In genomic region chr13:103018481-103018880, GRCm38 (mm10) we compare ENCODE assay signal across 25 mouse cellular contexts.
DNase-seq lines count a peak whose midpoint lies in the region; ATAC-seq and TF ChIP-seq lines count a peak whose summit lies in the region.
"Had no signal": no experiment of that assay in that cellular context is flagged by ENCODE, and none has a peak within 500 bp of the region (broad histone marks: within the 10 kb centered on the region; RNA-seq: fewer than 3 reads in every experiment).

No protein-coding gene starts in this region.

- WGBS in kidney, embryonic 14.5 days = 51% methylated on average over 6 of the region's 6 CpGs
- WGBS in kidney, embryonic 16.5 days = 47% methylated on average over 6 of the region's 6 CpGs
- WGBS in lung, postnatal 0 days = 52% methylated on average over 6 of the region's 6 CpGs

- TF ChIP-seq EP300 in lung, postnatal 0 days (IDR thresholded peaks at IDR 0.05) = 0 out of 2 replicates have a peak, but pooled peaks have one; percentile 13

- 0 out of 2 replicates have a peak overlapping the region, but pooled peaks have one; percentile 17 for H3K27ac ChIP-seq in kidney, embryonic 14.5 days (ENCODE audit: low read depth, low read length)
- peak overlapping the region; percentile 58; the same call in 1 of the 2 replicates for H3K27ac ChIP-seq in kidney, embryonic 16.5 days (ENCODE audit: low read length)
- peak overlapping the region; percentile 18; the same call in 1 of the 2 replicates for H3K27ac ChIP-seq in layer of hippocampus, adult 2 months
- no peak overlapping the region for H3K27ac ChIP-seq in lung, postnatal 0 days (ENCODE audit: low read length)
- H3K27ac ChIP-seq: embryonic facial prominence, embryonic 10.5 days; embryonic facial prominence, embryonic 12.5 days; forebrain, embryonic 13.5 days had no signal

- no peaks in the 10 kb centered on the region for H3K36me3 ChIP-seq in kidney, embryonic 14.5 days (ENCODE audit: control insufficient read depth, insufficient read depth, low read length)
- no peaks in the 10 kb centered on the region for H3K36me3 ChIP-seq in kidney, embryonic 16.5 days (ENCODE audit: insufficient read depth, low read length)
- H3K36me3 ChIP-seq in lung, postnatal 0 days (ENCODE audit: insufficient read depth, low read length) = no peaks in the 10 kb centered on the region
- H3K36me3 ChIP-seq: embryonic facial prominence, embryonic 10.5 days; embryonic facial prominence, embryonic 12.5 days; G1E had no signal

- H3K4me3 ChIP-seq in kidney, embryonic 14.5 days (ENCODE audit: low read length) = no peak overlapping the region
- no peak overlapping the region for H3K4me3 ChIP-seq in kidney, embryonic 16.5 days (ENCODE audit: low read length)
- no peak overlapping the region for H3K4me3 ChIP-seq in layer of hippocampus, adult 2 months
- H3K4me3 ChIP-seq in lung, postnatal 0 days (ENCODE audit: low read depth, low read length) = no peak overlapping the region
- H3K4me3 ChIP-seq: embryonic facial prominence, embryonic 10.5 days; embryonic facial prominence, embryonic 12.5 days; forebrain, embryonic 13.5 days had no signal

- no peak overlapping the region for H3K4me2 ChIP-seq in kidney, embryonic 14.5 days (replicated peaks; ENCODE audit: low read depth, low read length)
- H3K4me2 ChIP-seq in kidney, embryonic 16.5 days (replicated peaks; ENCODE audit: low read depth, low read length) = no peak overlapping the region
- H3K4me2 ChIP-seq in lung, postnatal 0 days (replicated peaks; ENCODE audit: low read depth, low read length) = no peak overlapping the region
- H3K4me2 ChIP-seq: embryonic facial prominence, embryonic 12.5 days; forebrain, embryonic 13.5 days had no signal

- DNase-seq in kidney, postnatal 36 days = no peak
- DNase-seq in kidney, adult 11 months = no peak
- no peak for DNase-seq in layer of hippocampus, adult 2 months (ENCODE audit: low spot score in 2 of 2)
- no peak for DNase-seq in layer of hippocampus, adult 11-12 months (ENCODE audit: low spot score)
- DNase-seq in lung, postnatal 0 days (ENCODE audit: low spot score) = peak; percentile 32
- DNase-seq in lung, adult 18-20 months = no peak
- DNase-seq: adrenal gland, adult 8-10 months; adrenal gland, postnatal 14 days; adrenal gland, postnatal 36 days; B cell, adult 2 months; cerebellum, adult 11-12 months; cerebellum, adult 2 months; cerebellum, adult 9-10 months; cerebellum, postnatal 10 days; cerebellum, postnatal 25 days had no signal

- peaks cover 4% of the 10 kb centered on the region; the same call in 1 of the 2 replicates for H3K4me1 ChIP-seq in kidney, embryonic 14.5 days (ENCODE audit: control insufficient read depth, insufficient read depth, low read length)
- peaks cover 15% of the 10 kb centered on the region for H3K4me1 ChIP-seq in kidney, embryonic 16.5 days (ENCODE audit: insufficient read depth, low read length)
- no peaks in the 10 kb centered on the region for H3K4me1 ChIP-seq in lung, postnatal 0 days (ENCODE audit: insufficient read depth, low read depth, low read length)

- H3K9me3 ChIP-seq in kidney, embryonic 14.5 days (ENCODE audit: control insufficient read depth, low read length) = no peaks in the 10 kb centered on the region
- H3K9me3 ChIP-seq in kidney, embryonic 16.5 days (ENCODE audit: low read length) = no peaks in the 10 kb centered on the region
- H3K9me3 ChIP-seq in lung, postnatal 0 days (ENCODE audit: low read length) = no peaks in the 10 kb centered on the region
- H3K9me3 ChIP-seq: embryonic facial prominence, embryonic 10.5 days; embryonic facial prominence, embryonic 12.5 days; forebrain, embryonic 13.5 days; G1E had no signal

- no peaks in the 10 kb centered on the region for H3K27me3 ChIP-seq in kidney, embryonic 14.5 days (ENCODE audit: control insufficient read depth, insufficient read depth, low read length)
- H3K27me3 ChIP-seq in kidney, embryonic 16.5 days (ENCODE audit: insufficient read depth, low read length) = no peaks in the 10 kb centered on the region
- H3K27me3 ChIP-seq in lung, postnatal 0 days (replicated peaks; ENCODE audit: insufficient read depth, low read length) = no peaks in the 10 kb centered on the region
- H3K27me3 ChIP-seq: CH12.LX; forebrain, embryonic 13.5 days; Patski had no signal

- no peak overlapping the region for H3K9ac ChIP-seq in kidney, embryonic 14.5 days (ENCODE audit: low read depth, low read length)
- H3K9ac ChIP-seq in kidney, embryonic 16.5 days (replicated peaks; ENCODE audit: low read length) = no peak overlapping the region
- H3K9ac ChIP-seq in lung, postnatal 0 days (replicated peaks; ENCODE audit: low read depth) = no peak overlapping the region
- H3K9ac ChIP-seq: embryonic facial prominence, embryonic 12.5 days; forebrain, embryonic 13.5 days had no signal

- ATAC-seq in kidney, embryonic 14.5 days (ENCODE audit: low FRiP score, low TSS enrichment) = no peak
- no peak for ATAC-seq in kidney, embryonic 16.5 days (ENCODE audit: low FRiP score, low TSS enrichment)
- ATAC-seq in lung, postnatal 0 days = no peak
- ATAC-seq: activated CD4-positive, CD25-positive, alpha-beta regulatory T cell, adult 4 months; CD4-positive, CD25-positive, alpha-beta regulatory T cell, adult 4 months; forebrain, embryonic 13.5 days; Patski had no signal

- TF ChIP-seq CTCF in layer of hippocampus, adult 2 months (conservative IDR thresholded peaks at IDR 0.05) = no peak
- TF ChIP-seq CTCF in lung, postnatal 0 days (IDR thresholded peaks at IDR 0.05) = no peak
